Mouse (Mus musculus) forebrain, embryonic 14.5 days (tissue): ENCODE results near the gene Cd151. TPM values are rescaled to one million over a fixed set of nuclear protein-coding genes. Genes with fewer than 3 reads are reported as not detected.

ENCODE experiments used
- ATAC-seq: fragments of 200-750 bp; cut with Nextera tagmentation; 2 replicates; pipeline ENCODE4 v1.8.0; 2017; ENCODE audit warnings: mild to moderate bottlenecking, moderate library complexity
- DNase-seq: peaks from one replicate; pipeline ENCODE4 v3.0.0-alpha.2; 2015; ENCODE audit warnings: low spot score
- H3K27ac ChIP-seq: fragments of 300-500 bp; sonication (generic); 2 replicates; pipeline ENCODE4 v1.5.1; 2014; ENCODE audit warnings: low read depth, mild to moderate bottlenecking, control low read depth, low read length, moderate library complexity
- H3K27me3 ChIP-seq: fragments of 300-500 bp; sonication (generic); replicated peaks from 2 replicates; pipeline ENCODE4 v1.6.1; 2014; ENCODE audit warnings: low read length, control low read depth, mixed read lengths; ENCODE audit not compliant: control insufficient read depth, insufficient read depth
- H3K36me3 ChIP-seq: fragments of 300-500 bp; sonication (generic); 2 replicates; pipeline ENCODE4 v1.6.1; 2014; ENCODE audit warnings: low read length, control low read depth; ENCODE audit not compliant: control insufficient read depth, insufficient read depth
- H3K4me1 ChIP-seq: fragments of 300-500 bp; sonication (generic); 2 replicates; pipeline ENCODE4 v1.6.1; 2014; ENCODE audit warnings: antibody characterized with exemption, low read length, control low read depth; ENCODE audit not compliant: control insufficient read depth, insufficient read depth
- H3K4me2 ChIP-seq: fragments of 300-500 bp; sonication (generic); 2 replicates; pipeline ENCODE4 v1.6.1; 2014; ENCODE audit warnings: mild to moderate bottlenecking, control low read depth, low read length
- H3K4me3 ChIP-seq: fragments of 300-500 bp; sonication (generic); 2 replicates; pipeline ENCODE4 v1.5.1; 2014; ENCODE audit warnings: low read depth, low read length, control low read depth
- H3K9ac ChIP-seq: fragments of 300-500 bp; sonication (generic); 2 replicates; pipeline ENCODE4 v1.6.1; 2014; ENCODE audit warnings: mild to moderate bottlenecking, low read length, control low read depth, moderate library complexity
- H3K9me3 ChIP-seq: fragments of 300-500 bp; sonication (generic); replicated peaks from 2 replicates; pipeline ENCODE4 v1.6.1; 2016; ENCODE audit warnings: low read length, control low read depth, mixed read lengths; ENCODE audit not compliant: control insufficient read depth
- WGBS: fragments of 180-500 bp; shearing (Covaris S2); extraction: QIAGEN DNeasy Blood & Tissue Kit; methylation state at CpG from one replicate; pipeline ENCODE4 v1.1.7; 2014; 5-methylcytosine and 5-hydroxymethylcytosine counted together
- polyA plus RNA-seq: library from polyadenylated mRNA; unstranded; fragments of >200 nt; fragmentation: Nextera tagmentation; extraction: Ambion mirVana; gene quantifications from 2 replicates; pipeline ENCODE4 v1.2.1, GENCODE M21; 2014

Cd151 gene
- polyA plus RNA-seq, 1 experiment from 2014 or later = 60.4 TPM

- H3K9ac ChIP-seq = no peak overlapping the region
- peaks cover 48% of the 10 kb centered on the region for H3K36me3 ChIP-seq
- peaks cover 13% of the 10 kb centered on the region for H3K4me1 ChIP-seq
- no peaks in the 10 kb centered on the region for H3K27me3 ChIP-seq
- no peak overlapping the region for H3K27ac ChIP-seq
- ATAC-seq = no peak
- peak overlapping the region; percentile 48; the same call in 1 of the 2 replicates for H3K4me3 ChIP-seq
- whole genome bisulfite sequencing = 63% methylated on average over 9 of the region's 9 CpGs
- H3K4me2 ChIP-seq = peak overlapping the region; percentile 85
- no peaks in the 10 kb centered on the region for H3K9me3 ChIP-seq
- DNase-seq = no peak
Measured at GRCm38 (mm10) chr7:141429840-141430584, 37.2 kb upstream of the Cd151 start.

- Histone ChIP-seq H3K4me2 (no peak overlapping the region), H3K27ac (no peak overlapping the region), H3K27me3 (no peaks in the 10 kb centered on the region), H3K9ac (no peak overlapping the region), H3K4me3 (no peak overlapping the region), H3K9me3 (no peaks in the 10 kb centered on the region), H3K36me3 (peaks cover 48% of the 10 kb centered on the region), H3K4me1 (peaks cover 17% of the 10 kb centered on the region)
- no peak for ATAC-seq
- 95% methylated on average over 9 of the region's 9 CpGs for WGBS
- no peak for DNase-seq
Measured at GRCm38 (mm10) chr7:141430585-141431240, 36.5 kb upstream of the Cd151 start.

GRCm38 (mm10) chr7:141431434-141432185 lies 35.6 kb upstream of the Cd151 start:
- H3K27ac ChIP-seq = no peak overlapping the region

GRCm38 (mm10) chr7:141432186-141432611 lies 35.0 kb upstream of the Cd151 start:
- Histone ChIP-seq H3K4me1 (peaks cover 24% of the 10 kb centered on the region), H3K9me3 (no peaks in the 10 kb centered on the region), H3K9ac (no peak overlapping the region), H3K36me3 (peaks cover 40% of the 10 kb centered on the region), H3K27me3 (no peaks in the 10 kb centered on the region), H3K4me3 (no peak overlapping the region), H3K4me2 (no peak overlapping the region), H3K27ac (no peak overlapping the region)
- ATAC-seq = no peak
- 88% methylated on average over 8 of the region's 8 CpGs for WGBS
- DNase-seq = no peak

More at GRCm38 (mm10) chr7:141431434-141432185, 35.6 kb upstream of the Cd151 start:
- ATAC-seq (no peak), DNase-seq (no peak)
- H3K36me3 ChIP-seq = peaks cover 45% of the 10 kb centered on the region
- no peaks in the 10 kb centered on the region for H3K9me3 ChIP-seq
- no peak overlapping the region for H3K4me3 ChIP-seq
- 93% methylated on average over 17 of the region's 19 CpGs for WGBS
- H3K4me2 ChIP-seq = no peak overlapping the region
- no peak overlapping the region for H3K9ac ChIP-seq
- peaks cover 24% of the 10 kb centered on the region for H3K4me1 ChIP-seq
- H3K27me3 ChIP-seq = no peaks in the 10 kb centered on the region

GRCm38 (mm10) chr7:141432741-141433516 lies 34.3 kb upstream of the Cd151 start:
- H3K9me3 ChIP-seq = no peaks in the 10 kb centered on the region
- no peak overlapping the region for H3K4me3 ChIP-seq
- peaks cover 35% of the 10 kb centered on the region for H3K36me3 ChIP-seq
- H3K9ac ChIP-seq = 0 out of 2 replicates have a peak overlapping the region, but pooled peaks have one; percentile 21
- 86% methylated on average over 6 of the region's 6 CpGs for WGBS
- H3K27ac ChIP-seq = 0 out of 2 replicates have a peak overlapping the region, but pooled peaks have one; percentile 1
- DNase-seq (no peak), ATAC-seq (no peak)
- H3K27me3 ChIP-seq = no peaks in the 10 kb centered on the region
- peak overlapping the region; percentile 96 for H3K4me2 ChIP-seq
- H3K4me1 ChIP-seq = peaks cover 24% of the 10 kb centered on the region

- H3K4me3 ChIP-seq = peak overlapping the region; percentile 46
- H3K36me3 ChIP-seq = peaks cover 40% of the 10 kb centered on the region
- H3K27me3 ChIP-seq = no peaks in the 10 kb centered on the region
- peak overlapping the region; percentile 78; the same call in 1 of the 2 replicates for H3K27ac ChIP-seq
- 73% methylated on average over 15 of the region's 15 CpGs for WGBS
- H3K4me1 ChIP-seq = peaks cover 21% of the 10 kb centered on the region
- H3K9me3 ChIP-seq = no peaks in the 10 kb centered on the region
- DNase-seq = no peak
- ATAC-seq = no peak
- peak overlapping the region; percentile 72 for H3K9ac ChIP-seq
- peak overlapping the region; percentile 96 for H3K4me2 ChIP-seq
Measured at GRCm38 (mm10) chr7:141433517-141434400, 33.4 kb upstream of the Cd151 start.

- 12% methylated on average over 8 of the region's 8 CpGs for WGBS
- peak overlapping the region; percentile 96 for H3K4me2 ChIP-seq
- no peaks in the 10 kb centered on the region for H3K9me3 ChIP-seq
- ATAC-seq (peak; percentile 19; the same call in 1 of the 2 replicates), DNase-seq (peak; percentile 85)
- no peaks in the 10 kb centered on the region for H3K27me3 ChIP-seq
- H3K36me3 ChIP-seq = peaks cover 47% of the 10 kb centered on the region
- H3K4me1 ChIP-seq = peaks cover 19% of the 10 kb centered on the region
- H3K27ac ChIP-seq = peak overlapping the region; percentile 78
- H3K9ac ChIP-seq = peak overlapping the region; percentile 72
- H3K4me3 ChIP-seq = peak overlapping the region; percentile 46
Measured at GRCm38 (mm10) chr7:141434464-141434863, 32.7 kb upstream of the Cd151 start.
